Mouse (Mus musculus) erythroblast, adult 5-6 weeks (primary cell): ENCODE results near the gene Kcnrg. TPM values are rescaled to one million over a fixed set of nuclear protein-coding genes. Genes with fewer than 3 reads are reported as not detected.
A peak's percentile ranks its signal among the peaks of the same experiment; 100 is the strongest.
"Not testable (repeated sequence)": the region's sequence is repeated elsewhere in the genome, so short reads cannot be mapped to it uniquely, and the experiment has no call there.

ENCODE experiments used
- ATAC-seq: replicated peaks from 2 replicates; pipeline ENCODE4 v1.8.0; 2016; ENCODE audit warnings: moderate number of reproducible peaks, mild to moderate bottlenecking, moderate TSS enrichment, inconsistent platforms; ENCODE audit not compliant: poor library complexity, low FRiP score, severe bottlenecking
- total RNA-seq, 2 experiments: library from RNA; stranded (forward) in 1 of 2; stranded (reverse) in 1 of 2; fragments of 150-400 nt in 1 of 2; fragments of 200-764, 138-1000 nt in 1 of 2; gene quantifications; 2 replicates each; pipeline versions ENCODE4 v1.2.3 to v1.2.4; 2015 to 2017; ENCODE audit warnings: low replicate concordance in 2 of 2

The Kcnrg gene
- total RNA-seq (2015; ENCODE audit: low replicate concordance): not detected in 2 replicates
- 0.68 and 0.98 TPM in 2 replicates for total RNA-seq (2017; ENCODE audit: low replicate concordance)

GRCm38 (mm10) chr14:61607157-61607556 is at the start of gene Kcnrg:
Kcnrg (plus strand) TSS chr14:61607457.
- no peak for ATAC-seq

GRCm38 (mm10) chr14:61558901-61559300 is 48.4 kb upstream of the Kcnrg start:
- ATAC-seq: no peak

- no peak for ATAC-seq
Observed at GRCm38 (mm10) chr14:61559856-61560255, 47.4 kb upstream of the Kcnrg start.

- ATAC-seq: not testable (repeated sequence)
Observed at GRCm38 (mm10) chr14:61566211-61566610, 41.0 kb upstream of the Kcnrg start.

GRCm38 (mm10) chr14:61569344-61569743 is 37.9 kb upstream of the Kcnrg start:
- no peak for ATAC-seq

- ATAC-seq: peak; percentile 85
Observed at GRCm38 (mm10) chr14:61571366-61571765, 35.9 kb upstream of the Kcnrg start.

GRCm38 (mm10) chr14:61572131-61572530 is 35.1 kb upstream of the Kcnrg start:
- ATAC-seq: no peak

- ATAC-seq: no peak
Observed at GRCm38 (mm10) chr14:61575066-61575465, 32.2 kb upstream of the Kcnrg start.

- no peak for ATAC-seq
Observed at GRCm38 (mm10) chr14:61575941-61576340, 31.3 kb upstream of the Kcnrg start.

- ATAC-seq: no peak
Observed at GRCm38 (mm10) chr14:61589288-61590065, 17.8 kb upstream of the Kcnrg start.

- no peak for ATAC-seq
Observed at GRCm38 (mm10) chr14:61596719-61597426, 10.4 kb upstream of the Kcnrg start.

GRCm38 (mm10) chr14:61597968-61598367 is 9.3 kb upstream of the Kcnrg start, which contains the start of gene Trim13:
Trim13 (plus strand) TSS chr14:61598247.
- no peak for ATAC-seq

GRCm38 (mm10) chr14:61599057-61599806 is 8.0 kb upstream of the Kcnrg start:
- ATAC-seq: peak; percentile 100

GRCm38 (mm10) chr14:61601348-61601747 is 5.9 kb upstream of the Kcnrg start:
- ATAC-seq: no peak

GRCm38 (mm10) chr14:61603069-61603755 is 4.0 kb upstream of the Kcnrg start:
- ATAC-seq: no peak

- no peak for ATAC-seq
Observed at GRCm38 (mm10) chr14:61604081-61604480, 3.2 kb upstream of the Kcnrg start.

GRCm38 (mm10) chr14:61606088-61606487 is 1.2 kb upstream of the Kcnrg start:
- not testable (repeated sequence) for ATAC-seq

- no peak for ATAC-seq
Observed at GRCm38 (mm10) chr14:61611766-61612165, 4.5 kb downstream of the Kcnrg start.

- no peak; the same call in 1 of the 2 replicates for ATAC-seq
Observed at GRCm38 (mm10) chr14:61613319-61613718, 6.1 kb downstream of the Kcnrg start.

- no peak for ATAC-seq
Observed at GRCm38 (mm10) chr14:61620371-61620770, 13.1 kb downstream of the Kcnrg start.
